Mouse (Mus musculus): ENCODE data around the gene Snx17.

Gene Snx17

DNA sequence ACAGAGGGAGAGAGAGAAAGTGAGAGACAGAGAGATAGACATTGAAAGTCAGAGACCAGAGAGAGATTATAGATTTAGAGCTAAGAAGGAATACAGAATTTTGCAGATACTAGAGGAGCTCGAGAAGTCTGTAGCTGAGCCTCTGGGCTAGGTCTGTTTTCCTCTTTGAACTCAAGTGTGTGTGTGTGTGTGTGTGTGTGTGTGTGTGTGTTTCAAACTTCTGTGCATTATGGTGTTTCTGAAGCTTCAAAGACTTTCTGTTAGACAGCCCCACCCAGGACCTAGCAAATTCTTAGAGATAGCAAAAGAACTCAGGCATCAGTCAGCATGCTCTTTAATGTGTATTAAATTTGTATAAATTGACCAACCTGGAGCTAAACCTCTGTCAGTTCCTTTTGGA lies 33.6 kb downstream of the Snx17 start:
- no peak for DNase-seq (ENCODE audit: low spot score in 2 of 2)

GRCm38 (mm10) chr5:31240637-31241521 lies 47.9 kb downstream of the Snx17 start, which contains the start of the genes Nrbp1 and Gm9970:
Gene Nrbp1 (plus strand): TSS chr5:31240864.
Gene Gm9970 (minus strand): TSS chr5:31241232.
- peak; percentile 94 to 96 for DNase-seq (ENCODE audit: low spot score in 2 of 2)

GRCm38 (mm10) chr5:31241522-31242034 lies 48.6 kb downstream of the Snx17 start:
- DNase-seq (ENCODE audit: low spot score in 2 of 2), result no peak

- DNase-seq (ENCODE audit: low spot score in 2 of 2), result no peak
These were observed 49.2 kb downstream of the Snx17 start for GRCm38 (mm10) chr5:31242191-31242590.

Data from right cerebral cortex, postnatal 36 days (tissue).